Mouse (Mus musculus): ENCODE data around the gene Gm10665.
"Not testable (repeated sequence)": the region's sequence is repeated elsewhere in the genome, so short reads cannot be mapped to it uniquely, and the experiment has no call there.

The Gm10665 gene

DNA sequence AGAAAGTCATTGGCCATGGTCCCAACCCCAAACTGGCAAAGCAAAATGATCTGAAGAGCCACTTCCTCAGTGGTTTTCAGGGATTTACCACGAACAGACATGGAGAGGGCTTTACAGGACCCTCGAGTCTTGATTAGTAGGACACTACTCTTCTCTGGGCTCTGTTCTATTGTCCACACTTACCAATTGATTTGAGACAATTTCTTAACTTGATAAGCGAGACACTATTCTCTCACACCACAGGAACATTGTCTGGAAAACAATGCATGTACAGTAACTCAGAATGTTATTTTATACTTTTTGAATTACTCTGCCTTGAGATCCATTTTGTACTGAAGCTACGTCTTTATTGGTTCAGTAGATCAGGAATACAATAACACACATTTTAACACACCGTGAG, at the start of gene Gm10665:
Gm10665 (minus strand) TSS at position 101 of the 400 bp plus-strand sequence.
- not testable (repeated sequence) for DNase-seq (ENCODE audit: low spot score)

DNA sequence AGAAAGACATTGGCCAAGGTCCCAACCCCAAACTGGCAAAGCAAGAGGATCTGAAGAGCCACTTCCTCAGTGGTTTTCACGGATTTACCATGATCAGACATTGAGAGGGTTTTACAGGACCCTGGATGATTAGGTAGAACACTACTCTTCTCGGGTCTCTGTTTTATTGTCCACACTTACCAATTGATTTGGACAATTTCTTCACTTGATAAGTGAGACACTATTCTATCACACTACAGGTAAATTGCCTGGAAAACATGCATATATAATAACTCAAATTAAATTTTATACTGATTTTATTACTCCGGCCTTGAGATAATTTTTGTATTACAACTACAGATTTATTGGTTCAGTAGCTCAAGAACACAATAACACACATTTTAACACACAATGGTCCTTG, 35.7 kb upstream of the Gm10665 start, which contains the start of gene Vmn1r151:
Vmn1r151 (minus strand) TSS at position 101 of the 400 bp plus-strand sequence.
- not testable (repeated sequence) for DNase-seq (ENCODE audit: low spot score)

DNA sequence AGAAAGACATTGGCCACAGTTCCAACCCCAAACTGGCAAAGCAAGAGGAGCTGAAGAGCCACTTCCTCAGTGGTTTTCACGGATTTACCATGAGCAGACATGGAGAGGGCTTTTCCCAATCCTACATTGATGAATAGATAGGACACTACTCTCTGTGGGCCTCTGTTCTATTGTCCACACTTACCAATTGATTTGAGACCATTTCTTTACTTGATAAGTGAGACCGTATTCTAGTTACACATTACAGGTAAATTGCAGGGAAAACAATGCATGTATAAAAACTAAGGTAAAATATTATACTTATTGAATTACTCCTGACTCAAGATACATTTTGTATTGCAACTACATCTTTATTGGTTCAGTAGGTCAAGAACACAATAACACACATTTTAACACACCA, 25.7 kb downstream of the Gm10665 start, which contains the start of gene Vmn1r149:
Vmn1r149 (minus strand) TSS at position 101 of the 400 bp plus-strand sequence.
- not testable (repeated sequence) for DNase-seq (ENCODE audit: low spot score)

DNA sequence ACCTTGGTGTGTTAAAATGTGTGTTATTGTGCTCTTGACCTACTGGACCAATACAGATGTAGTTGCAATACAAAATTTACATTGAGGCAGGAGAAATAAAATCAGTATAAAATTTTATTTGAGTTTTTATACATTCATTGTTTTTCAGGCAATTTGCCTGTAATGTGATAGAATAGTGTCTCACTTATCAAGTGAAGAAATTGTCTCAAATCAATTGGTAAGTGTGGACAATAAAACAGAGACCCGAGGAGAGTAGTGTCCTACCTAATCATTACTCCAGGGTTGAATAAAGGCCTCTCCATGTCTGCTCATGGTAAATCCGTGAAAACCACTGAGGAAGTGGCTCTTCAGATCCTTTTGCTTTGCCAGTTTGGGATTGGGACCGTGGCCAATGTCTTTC, 50.6 kb downstream of the Gm10665 start, which contains the start of gene Vmn1r148:
Vmn1r148 (plus strand) TSS at position 301 of the 400 bp plus-strand sequence.
- not testable (repeated sequence) for DNase-seq (ENCODE audit: low spot score)
